9 mouse cellular contexts compared by ENCODE assay signal in the genomic region with DNA sequence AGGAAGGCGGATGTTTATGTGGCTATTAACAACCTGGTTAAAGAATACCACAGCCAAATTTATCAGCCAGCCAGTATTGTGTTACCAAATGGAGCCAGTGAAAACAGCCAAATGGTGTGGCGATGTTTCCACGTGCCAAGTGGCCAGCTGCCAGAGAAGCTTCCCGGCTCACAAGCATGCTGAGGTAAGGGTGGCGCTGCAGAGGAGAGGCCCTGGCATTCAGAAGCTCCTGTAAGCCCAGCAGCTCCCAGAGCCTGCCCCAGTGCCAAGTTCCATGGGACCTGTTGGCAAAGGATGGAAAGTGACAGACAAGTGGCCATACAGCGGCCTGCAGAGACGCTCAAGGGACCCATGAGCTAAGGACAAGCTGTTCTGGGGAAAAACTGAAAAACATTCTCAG.
DNase-seq lines count a peak whose midpoint lies in the region; ATAC-seq lines count a peak whose summit lies in the region.
"Had no signal": no experiment of that assay in that cellular context is flagged by ENCODE, and none has a peak within 500 bp of the region (broad histone marks: within the 10 kb centered on the region; RNA-seq: fewer than 3 reads in every experiment).

No protein-coding gene starts in this region.

- H3K4me2 ChIP-seq in forebrain, embryonic 15.5 days (replicated peaks): no peak overlapping the region

- 38% methylated on average over 7 of the region's 7 CpGs for WGBS in forebrain, embryonic 15.5 days

- peaks cover 11% of the 10 kb centered on the region for H3K4me1 ChIP-seq in forebrain, embryonic 15.5 days

- no peak overlapping the region for H3K4me3 ChIP-seq in forebrain, embryonic 15.5 days
- H3K4me3 ChIP-seq: myocyte had no signal

- H3K27ac ChIP-seq in forebrain, embryonic 15.5 days (replicated peaks): no peak overlapping the region

- peak; percentile 15 to 34 for DNase-seq in frontal cortex, postnatal 36 days (ENCODE audit: low spot score in 2 of 2)
- no peak for DNase-seq in frontal cortex, postnatal 10 days (ENCODE audit: low spot score in 2 of 2)
- DNase-seq in NIH3T3 (ENCODE audit: low read depth): peak; percentile 21
- peak; percentile 80 to 87 for DNase-seq in kidney, postnatal 36 days
- peak; percentile 46 for DNase-seq in right cerebral cortex, postnatal 4 days
- no peak for DNase-seq in thymus, postnatal 14 days
- no peak for DNase-seq in spleen, postnatal 14 days (ENCODE audit: low spot score in 2 of 2)

- H3K27me3 ChIP-seq in forebrain, embryonic 15.5 days: peaks cover 4% of the 10 kb centered on the region; the same call in 1 of the 2 replicates

- peak; percentile 84 for ATAC-seq in forebrain, embryonic 15.5 days (replicated peaks)

- H3K9me3 ChIP-seq in forebrain, embryonic 15.5 days: no peaks in the 10 kb centered on the region

- no peaks in the 10 kb centered on the region for H3K36me3 ChIP-seq in forebrain, embryonic 15.5 days

- no peak overlapping the region for H3K9ac ChIP-seq in forebrain, embryonic 15.5 days (replicated peaks)

Comparison
In these comparisons a context has a peak if more than half of its experiments do, and no peak if none do; other contexts are left out.
1. DNase-seq: peak in frontal cortex, postnatal 36 days (2 of 2), NIH3T3 (single experiment), kidney, postnatal 36 days (2 of 2) and right cerebral cortex, postnatal 4 days (single experiment); none in frontal cortex, postnatal 10 days (0 of 2), thymus, postnatal 14 days (single experiment) and spleen, postnatal 14 days (0 of 2).